Mouse (Mus musculus) hindbrain, embryonic 16.5 days (tissue): ENCODE data around the gene Kcns1. TPM values are rescaled to one million over a fixed set of nuclear protein-coding genes. Genes with fewer than 3 reads are reported as not detected.

Source experiments
- ATAC-seq: fragments of 200-750 bp; cut with Nextera tagmentation; 2 replicates; pipeline ENCODE4 v1.8.0; 2017; ENCODE audit warnings: moderate TSS enrichment, moderate library complexity
- H3K27ac ChIP-seq: fragments of 300-500 bp; sonication (generic); 2 replicates; pipeline ENCODE4 v1.5.1; 2014; ENCODE audit warnings: low read depth, mild to moderate bottlenecking, control low read depth, low read length, moderate library complexity
- H3K27me3 ChIP-seq: fragments of 300-500 bp; sonication (generic); replicated peaks from 2 replicates; pipeline ENCODE4 v1.6.1; 2014; ENCODE audit warnings: low read length; ENCODE audit not compliant: control insufficient read depth, insufficient read depth
- H3K36me3 ChIP-seq: fragments of 300-500 bp; sonication (generic); 2 replicates; pipeline ENCODE4 v1.6.1; 2014; ENCODE audit warnings: mild to moderate bottlenecking, low read length, moderate library complexity, mixed read lengths; ENCODE audit not compliant: control insufficient read depth, insufficient read depth
- H3K4me1 ChIP-seq: fragments of 300-500 bp; sonication (generic); 2 replicates; pipeline ENCODE4 v1.6.1; 2014; ENCODE audit warnings: low read depth, low read length; ENCODE audit not compliant: control insufficient read depth, insufficient read depth
- H3K4me2 ChIP-seq: fragments of 300-500 bp; sonication (generic); 2 replicates; pipeline ENCODE4 v1.6.1; 2014; ENCODE audit warnings: mild to moderate bottlenecking, low read length, control low read depth, moderate library complexity
- H3K4me3 ChIP-seq: fragments of 300-500 bp; sonication (generic); 2 replicates; pipeline ENCODE4 v1.5.1; 2014; ENCODE audit warnings: mild to moderate bottlenecking, low read length, control low read depth, moderate library complexity
- H3K9ac ChIP-seq: fragments of 300-500 bp; sonication (generic); 2 replicates; pipeline ENCODE4 v1.6.1; 2014; ENCODE audit warnings: low read depth, mild to moderate bottlenecking, control low read depth, low read length, moderate library complexity
- H3K9me3 ChIP-seq: fragments of 300-500 bp; sonication (generic); 2 replicates; pipeline ENCODE4 v1.6.1; 2014; ENCODE audit warnings: mild to moderate bottlenecking, low read length, moderate library complexity; ENCODE audit not compliant: control insufficient read depth
- WGBS: fragments of 180-500 bp; shearing (Covaris S2); extraction: QIAGEN DNeasy Blood & Tissue Kit; methylation state at CpG from one replicate; pipeline ENCODE4 v1.1.7; 2014; 5-methylcytosine and 5-hydroxymethylcytosine counted together
- polyA plus RNA-seq: library from polyadenylated mRNA; unstranded; fragments of >200 nt; fragmentation: Nextera tagmentation; extraction: Ambion mirVana; gene quantifications from 2 replicates; pipeline ENCODE4 v1.2.1, GENCODE M21; 2015

Kcns1 gene
- polyA plus RNA-seq, 1 experiment from 2014 or later = 3.1 TPM

GRCm38 (mm10) chr2:164119503-164119902, 51.4 kb downstream of the Kcns1 start:
- ATAC-seq = no peak
- Histone ChIP-seq H3K27ac (no peak overlapping the region), H3K9ac (no peak overlapping the region), H3K9me3 (no peaks in the 10 kb centered on the region), H3K4me3 (no peak overlapping the region), H3K4me1 (no peaks in the 10 kb centered on the region), H3K4me2 (no peak overlapping the region), H3K27me3 (no peaks in the 10 kb centered on the region), H3K36me3 (peaks cover 9% of the 10 kb centered on the region; the same call in 1 of the 2 replicates)
- WGBS = 98% methylated on average over 6 of the region's 6 CpGs

- H3K4me2 ChIP-seq = no peak overlapping the region
- no peaks in the 10 kb centered on the region for H3K27me3 ChIP-seq
- no peak overlapping the region for H3K9ac ChIP-seq
- no peak overlapping the region for H3K27ac ChIP-seq
- ATAC-seq = no peak
- WGBS = 89% methylated on average over 10 of the region's 10 CpGs
- no peak overlapping the region for H3K4me3 ChIP-seq
- peaks cover 9% of the 10 kb centered on the region; the same call in 1 of the 2 replicates for H3K36me3 ChIP-seq
- H3K9me3 ChIP-seq = no peaks in the 10 kb centered on the region
- no peaks in the 10 kb centered on the region for H3K4me1 ChIP-seq
Measured at GRCm38 (mm10) chr2:164115531-164115930, 55.4 kb downstream of the Kcns1 start.

GRCm38 (mm10) chr2:164114051-164114450, 56.9 kb downstream of the Kcns1 start:
- no peak overlapping the region for H3K4me2 ChIP-seq
- no peaks in the 10 kb centered on the region for H3K4me1 ChIP-seq
- ATAC-seq = no peak
- H3K9ac ChIP-seq = no peak overlapping the region
- H3K27ac ChIP-seq = no peak overlapping the region
- 93% methylated on average over 6 of the region's 6 CpGs for WGBS
- H3K27me3 ChIP-seq = no peaks in the 10 kb centered on the region
- H3K9me3 ChIP-seq = no peaks in the 10 kb centered on the region
- H3K36me3 ChIP-seq = peaks cover 5% of the 10 kb centered on the region; the same call in 1 of the 2 replicates
- H3K4me3 ChIP-seq = no peak overlapping the region

Other genes with a start within 250 kb of the Kcns1 start
- 507 and 529 TPM in 2 replicates for gene Ywhab, start 176.2 kb downstream of the Kcns1 start, polyA plus RNA-seq
- 0.90 and 2.1 TPM in 2 replicates for gene Pabpc1l, start 145.7 kb downstream of the Kcns1 start, polyA plus RNA-seq
- gene Stk4, start 100.8 kb downstream of the Kcns1 start, polyA plus RNA-seq = 16.3 and 17.4 TPM in 2 replicates
- gene Tomm34, start 99.9 kb downstream of the Kcns1 start, polyA plus RNA-seq = 52.5 and 54.2 TPM in 2 replicates
- gene Wfdc5, start 11.6 kb upstream of the Kcns1 start, polyA plus RNA-seq = not detected in 2 replicates
- gene Wfdc12, start 19.5 kb upstream of the Kcns1 start, polyA plus RNA-seq = not detected in 2 replicates
- gene Wfdc15a, start 29.0 kb upstream of the Kcns1 start, polyA plus RNA-seq = not detected in 2 replicates
- not detected in 2 replicates for gene Wfdc15b, start 50.5 kb upstream of the Kcns1 start, polyA plus RNA-seq
- gene Svs2, start 67.4 kb upstream of the Kcns1 start, polyA plus RNA-seq = not detected in 2 replicates
- gene Svs3b, start 85.5 kb upstream of the Kcns1 start, polyA plus RNA-seq = not detected in 2 replicates
- not detected in 2 replicates for gene Svs4, start 107.3 kb upstream of the Kcns1 start, polyA plus RNA-seq
- not detected in 2 replicates for gene Svs3a, start 118.2 kb upstream of the Kcns1 start, polyA plus RNA-seq
- not detected in 2 replicates for gene Svs6, start 145.6 kb upstream of the Kcns1 start, polyA plus RNA-seq
- not detected in 2 replicates for gene Svs5, start 161.6 kb upstream of the Kcns1 start, polyA plus RNA-seq
- gene Slpi, start 218.0 kb upstream of the Kcns1 start, polyA plus RNA-seq = 0.66 and 0.75 TPM in 2 replicates
- 0.06 and 0.15 TPM in 2 replicates for gene Rbpjl, start 232.0 kb upstream of the Kcns1 start, polyA plus RNA-seq
- gene Matn4, start 234.0 kb upstream of the Kcns1 start, polyA plus RNA-seq = 3.8 TPM in 2 replicates